Mouse (Mus musculus): ENCODE data around the gene Tpm3.
A peak's percentile ranks its signal among the peaks of the same experiment; 100 is the strongest.

Gene Tpm3

DNA sequence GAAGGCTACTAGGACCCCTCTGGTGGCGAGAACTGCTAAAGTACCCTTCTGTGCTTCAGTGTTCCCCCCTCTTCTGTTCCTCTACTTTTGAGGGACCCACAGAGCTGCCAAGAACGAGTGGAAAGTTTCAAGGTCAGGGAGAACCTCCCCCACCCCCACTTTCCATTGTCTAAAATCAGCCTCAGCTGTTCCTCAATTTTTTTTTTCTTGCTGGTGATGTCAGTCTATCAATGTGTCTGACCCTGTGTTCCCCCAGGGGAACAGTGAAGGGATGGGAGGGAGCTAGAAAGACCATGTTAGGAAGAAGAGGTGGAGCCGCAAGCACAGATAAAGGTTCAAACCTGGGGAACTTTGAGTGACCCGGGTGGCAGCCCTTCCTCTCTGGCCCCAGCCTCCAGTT is at the start of gene Tpm3:
Gene Tpm3, plus strand, starts transcription at position 356 of the 400 bp plus-strand sequence.
- DNase-seq (ENCODE audit: low spot score): no peak

- DNase-seq (ENCODE audit: low spot score): no peak
Observed at GRCm38 (mm10) chr3:90034653-90035052, 37.8 kb upstream of the Tpm3 start.

DNA sequence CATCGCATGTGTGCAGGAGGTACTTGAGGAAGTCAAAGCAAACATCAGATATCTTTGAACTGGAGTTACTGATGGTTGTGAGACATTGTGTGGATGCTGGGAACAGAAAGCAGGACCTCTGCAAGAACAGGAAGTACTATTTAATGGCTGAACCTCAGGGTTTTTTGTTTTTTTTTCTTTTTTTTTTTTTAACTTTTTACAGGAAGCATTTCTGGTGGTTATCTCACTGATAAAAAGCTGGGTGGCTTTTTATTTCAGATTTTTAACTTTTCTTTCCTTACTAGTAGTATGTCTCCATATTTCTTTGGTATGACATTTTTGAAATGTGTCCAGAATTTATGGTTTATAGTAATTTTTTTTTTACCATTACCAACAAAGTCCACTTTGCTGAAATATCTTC is 36.2 kb upstream of the Tpm3 start:
- DNase-seq (ENCODE audit: low spot score): no peak

- DNase-seq (ENCODE audit: low spot score): no peak
Observed at GRCm38 (mm10) chr3:90049691-90050090, 22.8 kb upstream of the Tpm3 start.

GRCm38 (mm10) chr3:90051441-90052350 is 20.8 kb upstream of the Tpm3 start, which contains the start of gene 4933434E20Rik:
TSS of gene 4933434E20Rik (plus strand) at chr3:90051636.
- peak; percentile 68 for DNase-seq (ENCODE audit: low spot score)

DNA sequence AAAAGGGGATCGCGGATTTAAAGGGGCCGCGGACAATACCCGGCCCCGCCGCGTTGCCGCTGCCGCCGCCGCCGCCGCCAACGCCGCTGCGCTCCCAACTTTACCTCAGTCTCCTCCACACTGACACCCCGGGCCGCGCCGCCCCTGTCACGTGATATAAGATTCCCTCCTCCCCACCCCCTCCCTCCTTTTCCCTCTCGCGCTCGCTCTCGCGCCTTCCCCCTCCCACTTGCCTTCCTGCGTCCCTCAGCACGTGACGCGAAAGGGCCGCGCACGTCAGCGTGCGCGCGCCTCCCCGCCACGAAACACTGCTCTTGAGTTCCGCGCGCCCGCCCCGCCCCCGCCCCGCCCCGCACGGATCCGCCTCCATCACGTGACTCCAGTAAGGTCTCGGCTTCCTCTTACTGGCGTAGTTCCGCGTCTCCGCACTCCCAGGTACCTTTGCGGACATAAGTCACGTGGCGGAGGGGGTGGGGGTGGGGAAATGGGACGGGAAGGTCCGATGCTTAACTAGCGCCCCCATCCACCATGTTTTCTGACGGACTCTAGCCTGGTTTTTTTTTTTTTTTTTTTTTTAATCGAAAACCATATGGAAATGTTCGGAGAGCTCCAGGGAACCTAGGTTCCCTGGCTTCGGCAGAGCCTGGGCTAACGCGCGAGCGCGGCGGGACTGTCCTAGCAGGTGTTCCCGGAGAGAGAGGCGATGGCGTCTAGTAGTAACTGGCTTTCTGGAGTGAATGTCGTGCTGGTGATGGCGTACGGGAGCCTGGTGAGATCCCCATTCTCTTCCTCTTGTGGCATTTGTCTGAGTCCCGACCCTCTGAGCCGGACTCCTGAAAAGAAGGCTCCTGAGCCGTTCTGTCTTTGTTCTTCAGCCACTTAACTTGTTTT is 19.9 kb upstream of the Tpm3 start, which contains the start of gene Ubap2l:
Gene Ubap2l, minus strand, starts transcription at position 278 of the 891 bp plus-strand sequence.
- DNase-seq (ENCODE audit: low spot score): peak; percentile 98

DNA sequence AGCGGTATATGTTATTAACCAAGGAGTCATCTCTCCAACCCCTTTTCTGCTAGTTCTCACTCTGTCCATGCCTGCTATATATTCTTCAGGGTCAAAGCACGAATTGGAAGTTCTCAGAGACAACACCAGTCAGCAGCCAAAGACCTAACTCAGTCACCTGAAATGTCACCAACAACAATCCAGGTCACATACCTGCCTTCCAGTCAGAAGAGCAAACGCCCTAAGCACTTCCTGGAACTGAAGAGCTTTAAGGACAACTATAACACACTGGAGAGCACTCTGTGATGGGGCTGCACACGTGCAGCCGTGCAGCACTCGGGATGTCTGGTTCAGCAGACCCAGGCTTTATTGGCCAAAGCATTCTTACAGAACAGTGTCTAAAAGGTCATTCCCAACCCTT is 10.9 kb upstream of the Tpm3 start:
- DNase-seq (ENCODE audit: low spot score): no peak

DNA sequence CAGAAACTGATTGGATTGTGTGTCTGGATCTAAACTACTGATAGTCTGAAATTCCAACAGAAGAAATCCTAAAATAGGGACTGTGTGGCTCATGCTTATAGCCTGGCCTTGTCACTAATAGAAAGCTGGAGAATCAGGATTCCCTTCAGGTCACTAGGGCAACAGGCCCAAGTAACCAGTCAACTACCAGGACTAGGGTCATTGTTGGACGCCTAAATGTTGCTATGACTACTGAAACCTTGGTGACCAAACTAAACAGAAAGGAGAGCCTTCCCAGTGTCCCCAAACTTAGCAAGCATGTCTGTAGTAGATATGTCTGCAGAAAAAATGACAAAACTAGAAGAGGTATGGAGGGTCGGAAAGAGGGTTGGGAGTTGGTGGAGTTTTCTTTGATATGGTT is 9.9 kb upstream of the Tpm3 start:
- DNase-seq (ENCODE audit: low spot score): no peak

GRCm38 (mm10) chr3:90064383-90064782 is 8.1 kb upstream of the Tpm3 start:
- DNase-seq (ENCODE audit: low spot score): no peak

DNA sequence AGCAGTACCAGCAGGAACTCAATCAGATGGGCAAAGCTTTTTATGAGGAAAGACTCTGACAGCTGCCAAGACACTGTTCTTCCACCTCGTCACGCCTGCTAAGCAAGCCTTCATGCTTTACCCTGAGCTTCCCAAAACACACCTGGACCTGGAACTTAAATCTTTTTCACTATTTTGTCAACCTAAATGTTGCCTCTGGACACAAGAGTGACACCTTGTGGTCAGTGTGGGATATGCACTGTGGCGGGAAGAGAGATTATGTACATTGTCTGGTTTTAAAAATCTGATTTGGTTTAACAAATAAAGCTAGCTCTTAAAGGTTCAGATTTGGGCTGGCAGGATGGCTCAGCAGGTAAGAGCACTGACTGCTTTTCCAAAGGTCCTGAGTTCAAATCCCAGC is 6.9 kb upstream of the Tpm3 start:
- DNase-seq (ENCODE audit: low spot score): peak; percentile 74

GRCm38 (mm10) chr3:90067851-90068250 is 4.6 kb upstream of the Tpm3 start:
- no peak for DNase-seq (ENCODE audit: low spot score)

GRCm38 (mm10) chr3:90069688-90070087 is 2.8 kb upstream of the Tpm3 start:
- DNase-seq (ENCODE audit: low spot score): no peak

DNA sequence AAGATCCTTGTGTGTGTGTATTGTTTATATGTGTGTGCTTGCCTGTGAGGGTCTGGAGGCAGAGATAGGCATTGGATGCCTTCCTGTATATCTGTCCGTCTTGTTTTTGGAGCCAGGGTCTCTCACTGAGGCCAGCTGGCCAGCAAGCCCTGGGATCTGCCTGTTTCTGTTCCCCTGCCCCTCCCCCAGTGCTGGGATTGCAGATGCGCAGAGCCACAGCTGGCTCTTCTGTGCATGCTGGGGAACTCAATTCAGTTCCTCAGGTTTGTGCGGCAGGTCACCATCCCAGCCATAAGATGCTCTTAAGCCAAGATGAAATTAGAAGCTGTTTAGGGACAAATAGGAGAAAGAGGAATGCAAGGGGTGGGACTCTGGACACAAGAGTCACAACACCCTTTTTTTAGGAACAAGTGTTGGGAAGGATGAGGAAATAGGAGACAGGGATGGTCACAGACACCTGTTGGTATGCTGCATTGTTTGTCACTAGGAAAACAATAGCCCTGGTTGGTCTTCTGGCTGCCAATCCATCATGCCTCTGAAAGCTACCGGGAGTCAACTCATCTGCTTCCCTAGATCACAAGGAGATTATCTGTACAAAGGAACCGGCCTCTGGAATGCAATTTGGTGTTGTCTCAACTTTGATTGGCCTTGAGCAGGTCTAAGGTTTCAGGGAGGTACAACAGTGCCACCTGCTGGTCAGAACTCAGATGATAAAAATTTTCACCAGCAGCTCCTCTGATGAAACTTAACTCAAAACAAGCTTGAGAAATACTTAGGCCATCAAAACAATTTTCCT is 4.7 kb downstream of the Tpm3 start:
- peak; percentile 94 for DNase-seq (ENCODE audit: low spot score)

DNA sequence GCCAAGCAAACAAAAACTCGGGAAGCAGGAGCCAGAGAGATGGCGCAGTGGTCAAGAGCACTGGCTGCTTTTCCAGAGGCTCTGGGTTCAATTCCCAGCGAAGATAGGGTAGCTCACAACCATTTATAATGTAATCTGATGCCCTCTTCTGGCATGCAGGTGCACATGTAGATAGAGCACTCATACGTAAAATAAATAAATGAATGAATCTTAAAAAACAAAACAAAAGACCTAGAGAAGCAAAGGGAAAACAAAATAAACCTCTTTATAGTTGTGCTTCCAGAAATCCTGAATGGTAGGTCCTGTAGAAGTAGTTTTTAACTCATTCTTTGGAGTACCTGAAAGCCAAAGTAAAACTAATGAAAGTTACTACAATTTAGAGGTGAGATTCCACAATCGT is 5.8 kb downstream of the Tpm3 start:
- DNase-seq (ENCODE audit: low spot score): no peak

DNA sequence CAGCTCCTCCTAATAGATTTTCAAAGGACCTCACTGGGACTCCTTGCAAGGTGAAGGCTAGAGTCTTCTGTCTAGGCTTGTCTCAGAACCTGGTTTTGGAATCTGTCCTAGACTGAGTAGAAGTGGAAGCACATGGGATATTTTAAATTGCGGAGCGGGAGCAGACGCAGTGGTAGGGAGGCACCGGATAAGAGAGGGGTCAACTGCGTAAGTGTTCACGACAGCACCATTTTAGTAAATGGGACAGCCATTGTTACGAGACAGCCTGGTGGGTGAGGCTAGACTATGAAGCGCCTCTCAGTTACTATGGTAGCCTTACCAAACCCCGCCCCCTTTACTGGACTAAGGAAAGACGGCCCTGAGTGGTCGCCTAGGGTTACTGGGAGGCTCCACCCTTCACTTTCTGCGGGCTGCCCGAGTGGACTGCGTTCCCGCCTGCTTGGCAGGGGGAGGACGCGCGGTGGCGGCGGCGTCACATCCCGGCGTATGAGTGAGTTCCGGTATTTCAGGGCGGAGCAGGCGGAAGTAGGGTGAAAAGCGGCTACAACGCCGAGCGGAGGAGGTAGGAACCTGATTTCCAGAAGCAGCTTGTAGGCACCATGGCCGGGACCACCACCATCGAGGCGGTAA is 6.8 kb downstream of the Tpm3 start:
- DNase-seq (ENCODE audit: low spot score): peak; percentile 99

- peak; percentile 82 for DNase-seq (ENCODE audit: low spot score)
Observed at GRCm38 (mm10) chr3:90079763-90080497, 7.5 kb downstream of the Tpm3 start.

DNA sequence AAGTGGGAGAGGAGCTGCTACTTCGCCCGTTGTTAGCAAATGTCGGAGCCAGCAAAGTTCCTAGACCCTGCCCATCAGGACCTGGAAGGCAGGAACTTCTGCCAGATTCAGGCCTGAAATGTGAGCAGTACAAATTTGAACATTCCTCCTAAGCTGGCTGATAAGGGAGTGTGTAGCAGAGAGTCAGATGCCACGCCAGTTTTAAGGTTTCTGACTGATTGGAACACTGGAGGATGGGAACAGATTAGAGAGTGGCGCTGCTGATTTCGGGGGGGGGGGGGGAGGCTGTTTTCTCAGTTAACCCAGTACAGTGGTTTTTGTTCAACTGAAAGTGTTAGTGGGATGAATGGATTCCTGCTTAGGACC is 8.0 kb downstream of the Tpm3 start:
- DNase-seq (ENCODE audit: low spot score): no peak

DNA sequence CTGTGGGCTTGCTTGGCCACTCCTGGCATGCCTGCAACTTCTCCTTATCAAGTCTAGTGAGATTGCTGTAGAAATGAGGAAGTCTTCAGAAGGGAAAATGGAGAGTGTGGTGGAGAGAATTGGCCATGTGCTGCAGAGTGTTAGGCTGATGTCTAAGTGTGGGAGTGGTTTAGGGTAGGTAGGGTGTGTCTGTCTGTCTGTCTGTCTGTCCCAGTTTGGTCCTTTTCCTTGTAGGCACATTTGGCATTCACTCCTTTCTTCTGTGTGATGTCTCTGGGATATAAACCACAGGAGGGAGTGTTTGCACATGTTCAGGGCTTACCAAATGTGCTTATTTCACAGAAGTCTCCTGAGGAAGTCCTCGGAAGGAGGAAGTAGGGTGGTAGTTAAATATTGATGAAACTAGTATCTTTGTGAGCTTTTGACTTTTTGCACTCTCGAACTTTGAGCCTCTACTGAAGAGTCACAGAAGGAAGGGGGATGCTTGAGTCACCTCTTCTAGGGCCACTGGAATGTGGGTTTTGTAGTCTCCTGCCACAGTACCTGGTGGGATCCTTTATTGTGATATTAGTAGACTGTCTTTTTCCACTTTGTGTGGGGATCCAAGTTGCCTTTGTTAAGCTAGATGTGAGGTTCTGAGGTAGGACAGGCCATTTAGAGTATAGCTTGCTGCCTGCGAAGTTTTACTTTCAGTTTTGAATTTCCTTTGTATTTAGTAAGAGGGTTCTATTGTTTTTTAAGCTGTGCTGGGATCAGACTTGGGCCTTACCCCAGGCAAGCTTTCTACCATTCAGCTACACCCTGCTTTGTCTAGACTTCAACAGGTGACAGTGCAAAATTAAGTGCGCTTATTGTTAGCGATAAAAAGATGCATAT is 9.2 kb downstream of the Tpm3 start:
- DNase-seq (ENCODE audit: low spot score): no peak

GRCm38 (mm10) chr3:90083034-90083433 is 10.6 kb downstream of the Tpm3 start:
- DNase-seq (ENCODE audit: low spot score): no peak
